Mouse (Mus musculus) neutrophil, adult 65 days (primary cell): ENCODE data around the gene Zfp799. TPM values are rescaled to one million over a fixed set of nuclear protein-coding genes. Genes with fewer than 3 reads are reported as not detected.

ENCODE experiments used
- total RNA-seq: library from RNA; stranded (reverse); gene quantifications from 2 replicates; pipeline ENCODE4 v1.2.4, GENCODE M21; 2023

The Zfp799 gene
- total RNA-seq: 0.79 and 1.3 TPM in 2 replicates

DNA sequence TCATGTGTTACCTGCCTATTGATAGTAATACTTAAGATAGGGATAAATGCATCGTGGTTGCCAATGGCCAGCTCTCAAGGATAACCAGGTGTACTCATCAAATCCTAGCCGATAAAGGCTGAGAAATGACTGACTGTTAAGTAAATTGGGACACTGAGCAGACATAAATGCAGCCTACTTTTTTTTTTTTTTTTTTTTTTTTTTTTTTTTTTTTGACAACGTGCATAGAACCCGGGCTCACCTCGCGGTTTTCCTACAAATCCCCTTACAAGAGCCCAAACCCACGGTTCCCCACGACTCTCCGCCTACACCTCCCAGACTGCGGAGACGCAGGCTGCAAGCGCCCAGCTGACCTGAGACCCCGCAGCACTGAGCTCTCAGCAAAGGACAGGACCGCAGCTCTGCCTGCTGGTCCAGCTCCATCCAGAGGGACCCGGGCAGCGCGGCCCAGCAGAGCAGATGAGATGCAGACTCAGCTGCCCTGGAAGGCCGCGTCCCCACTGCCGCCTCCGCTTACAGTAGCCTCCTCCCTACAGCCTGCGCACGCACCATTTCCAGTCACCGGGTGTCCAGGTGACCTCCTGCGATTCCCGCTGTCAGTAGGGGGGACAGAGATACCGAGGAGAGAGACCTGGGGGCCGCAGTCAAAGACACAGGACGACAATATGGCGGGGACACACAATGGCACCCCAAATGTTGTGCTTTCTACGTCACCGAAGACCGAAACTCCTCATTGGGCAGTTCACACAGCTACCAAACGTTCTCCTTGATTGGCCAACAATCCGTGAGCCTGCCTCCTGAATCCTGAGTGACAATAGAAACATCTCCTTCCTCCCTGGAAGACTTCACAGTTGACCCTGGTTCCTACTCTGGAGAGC lies at the start of gene Zfp799:
TSS of gene Zfp799 (minus strand) at position 722 of the 878 bp plus-strand sequence.

DNA sequence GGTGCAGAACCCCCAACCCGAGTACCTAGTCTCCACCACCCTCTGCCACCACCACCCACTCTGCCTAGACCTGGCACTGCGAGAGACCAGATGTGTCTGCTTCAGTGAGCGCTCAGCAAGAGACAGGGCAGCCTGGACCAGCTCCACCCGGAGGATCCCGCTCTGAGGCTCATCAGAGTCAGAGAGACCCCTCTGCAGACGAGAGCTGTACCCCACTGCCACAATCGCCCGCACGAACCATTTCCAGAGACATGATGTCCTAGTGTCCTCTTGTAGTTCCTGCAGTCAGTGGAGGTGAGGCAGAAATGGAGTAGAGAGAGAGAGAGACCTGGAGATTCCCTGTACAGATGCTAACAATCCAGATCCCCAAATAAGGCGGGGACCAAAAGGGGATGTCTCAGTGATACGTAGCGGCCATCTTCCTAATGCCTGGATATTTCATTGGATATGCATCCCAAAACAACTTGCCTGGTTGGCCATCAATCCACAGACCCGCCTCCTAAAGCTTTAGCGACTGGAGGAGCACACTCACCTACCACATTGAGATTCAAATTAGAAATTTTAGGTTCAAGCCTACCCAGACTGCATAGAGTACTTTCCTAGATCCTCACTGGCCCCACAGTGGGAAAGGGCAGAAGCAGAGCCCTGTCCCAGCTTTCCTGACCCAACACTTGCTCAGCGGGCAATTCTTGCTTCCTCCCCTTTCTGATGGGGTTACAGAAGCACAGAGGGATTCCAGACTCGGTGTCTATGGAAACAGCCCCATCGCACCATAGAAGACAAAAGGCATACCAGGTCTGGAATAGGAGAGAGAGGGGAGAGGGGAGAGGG lies 20.3 kb downstream of the Zfp799 start, which contains the start of gene Zfp811:
TSS of gene Zfp811 (minus strand) at position 388 of the 831 bp plus-strand sequence.

DNA sequence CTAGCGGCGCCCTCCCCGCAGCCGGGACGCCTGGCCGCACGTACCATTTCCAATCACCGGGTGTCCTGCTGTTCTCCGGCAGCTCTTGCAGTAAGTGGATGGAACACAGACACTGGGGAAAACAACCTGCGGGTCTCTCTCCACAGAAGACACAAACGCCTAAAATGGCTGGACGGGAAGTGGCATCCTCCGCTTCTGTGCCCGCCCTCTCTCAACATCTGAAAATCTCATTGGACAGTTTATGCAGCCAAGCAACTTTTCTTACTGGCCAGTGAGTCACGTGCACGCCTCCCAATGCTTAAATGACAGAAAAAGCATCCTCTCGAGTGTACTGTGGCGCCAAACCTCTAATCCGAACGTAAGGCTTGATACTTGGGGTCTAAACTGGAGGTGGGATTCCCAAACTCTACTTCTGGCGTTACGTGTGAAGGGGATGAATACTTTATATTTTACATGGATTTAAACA lies 41.9 kb downstream of the Zfp799 start, which contains the start of gene Zfp871:
TSS of gene Zfp871 (minus strand) at position 194 of the 466 bp plus-strand sequence.

Other genes with a start within 250 kb of the Zfp799 start
- 0.20 and 0.51 TPM in 2 replicates for gene Cyp4f37, start 209.0 kb downstream of the Zfp799 start, total RNA-seq
- not detected in 2 replicates for gene Cyp4f40, start 171.4 kb downstream of the Zfp799 start, total RNA-seq
- gene Cyp4f15, start 144.6 kb downstream of the Zfp799 start, total RNA-seq: not detected in 2 replicates
- 74.6 and 114 TPM in 2 replicates for gene Zfp871, start 42.0 kb downstream of the Zfp799 start, total RNA-seq
- gene Zfp811, start 20.3 kb downstream of the Zfp799 start, total RNA-seq: not detected in 2 replicates
- 0.34 and 0.73 TPM in 2 replicates for gene Zfp870, start 61.4 kb upstream of the Zfp799 start, total RNA-seq
- gene Cyp4f14, start 87.1 kb upstream of the Zfp799 start, total RNA-seq: not detected in 2 replicates
- gene Cyp4f13, start 117.1 kb upstream of the Zfp799 start, total RNA-seq: 63.2 and 86.6 TPM in 2 replicates
- 13.3 and 18.4 TPM in 2 replicates for gene Zfp472, start 135.6 kb upstream of the Zfp799 start, total RNA-seq
- 3.8 and 4.6 TPM in 2 replicates for gene Zfp952, start 162.9 kb upstream of the Zfp799 start, total RNA-seq
- 0.60 and 0.82 TPM in 2 replicates for gene Zfp763, start 203.1 kb upstream of the Zfp799 start, total RNA-seq
- not detected in 2 replicates for gene 4921501E09Rik, start 237.8 kb upstream of the Zfp799 start, total RNA-seq